Mouse (Mus musculus) embryo, embryonic 10 days (tissue): ENCODE measurements around the gene 2010106E10Rik.

Experiments
- DNase-seq: peaks from one replicate; pipeline ENCODE4 v3.0.0-alpha.2; 2015; ENCODE audit warnings: low spot score

Gene 2010106E10Rik

GRCm38 (mm10) chrX:112494974-112495373 is at the start of gene 2010106E10Rik:
Gene 2010106E10Rik (plus strand): TSS chrX:112495274.
- DNase-seq, result no peak

- DNase-seq, result no peak
Measured at GRCm38 (mm10) chrX:112505651-112506050, 10.6 kb downstream of the 2010106E10Rik start.

GRCm38 (mm10) chrX:112524755-112525154 is 29.7 kb downstream of the 2010106E10Rik start:
- peak; percentile 74 for DNase-seq

GRCm38 (mm10) chrX:112543115-112543514 is 48.0 kb downstream of the 2010106E10Rik start:
- DNase-seq, result peak; percentile 4

- no peak for DNase-seq
Measured at GRCm38 (mm10) chrX:112567716-112568115, 72.6 kb downstream of the 2010106E10Rik start.

- peak; percentile 86 for DNase-seq
Measured at GRCm38 (mm10) chrX:112600511-112601305, 105.6 kb downstream of the 2010106E10Rik start, which contains the start of gene Zfp711. Gene Zfp711 (plus strand): TSS chrX:112600526.

- peak; percentile 26 for DNase-seq
Measured at GRCm38 (mm10) chrX:112601306-112602120, 106.4 kb downstream of the 2010106E10Rik start.
